Mouse (Mus musculus) cerebellum, adult 9-10 months (tissue): ENCODE measurements around the gene Tbx1.
"Not testable (repeated sequence)": the region's sequence is repeated elsewhere in the genome, so short reads cannot be mapped to it uniquely, and the experiment has no call there.

Source experiments
- DNase-seq: peaks from one replicate; pipeline ENCODE4 v3.0.0; 2022

Gene Tbx1

DNA sequence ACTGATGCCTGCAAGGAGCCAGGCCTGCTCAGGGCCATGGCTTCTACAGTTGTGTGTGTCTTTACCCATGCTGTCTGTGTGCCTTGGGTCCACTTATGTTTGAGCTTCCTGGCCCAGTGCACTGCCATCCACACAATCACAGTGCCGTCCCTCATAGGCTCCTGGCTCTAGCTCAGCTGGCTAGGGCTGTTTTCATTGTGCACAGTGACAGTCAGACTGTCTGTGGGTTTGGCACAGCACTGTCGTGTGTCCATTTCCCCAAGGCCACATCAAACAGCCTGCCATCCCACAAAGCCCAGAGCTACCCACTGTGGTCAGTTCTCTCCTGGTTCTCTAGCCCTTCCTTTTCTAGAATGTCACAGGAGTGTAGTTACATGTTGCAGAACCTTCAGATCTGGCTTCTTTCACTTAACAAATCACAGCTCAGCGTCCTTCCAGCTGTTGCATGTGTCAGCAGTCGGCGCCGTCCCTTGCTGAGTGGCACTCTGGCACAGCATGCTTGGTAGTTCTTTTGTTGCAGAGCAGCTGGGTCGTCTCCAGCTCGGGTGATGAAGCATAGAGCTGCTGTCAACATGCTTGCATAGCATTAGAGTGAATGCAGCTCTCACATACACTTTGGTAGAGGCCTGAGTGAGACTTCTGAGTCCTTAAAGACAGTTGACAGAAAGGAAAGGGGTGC, 47.2 kb downstream of the Tbx1 start:
- no peak for DNase-seq

DNA sequence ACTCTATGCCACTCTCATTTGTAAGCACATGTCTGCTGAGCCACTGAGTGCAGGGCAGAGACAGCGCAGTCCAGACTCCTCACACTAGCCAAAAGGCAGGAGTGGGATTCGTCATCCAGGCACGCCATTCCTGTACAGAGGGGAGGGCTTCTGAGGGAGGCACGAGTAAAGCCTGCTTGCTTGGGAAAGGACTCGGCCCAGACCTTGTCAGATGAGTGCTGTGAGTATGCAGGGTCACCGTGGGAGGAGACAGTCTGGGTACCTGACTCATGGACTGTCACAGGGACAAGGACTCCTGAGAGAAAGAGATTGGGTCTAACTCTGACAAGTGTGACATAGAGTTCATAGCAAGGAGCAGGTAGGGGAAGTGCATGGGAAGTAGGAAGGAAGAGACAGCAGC, 51.2 kb downstream of the Tbx1 start:
- DNase-seq, result no peak

DNA sequence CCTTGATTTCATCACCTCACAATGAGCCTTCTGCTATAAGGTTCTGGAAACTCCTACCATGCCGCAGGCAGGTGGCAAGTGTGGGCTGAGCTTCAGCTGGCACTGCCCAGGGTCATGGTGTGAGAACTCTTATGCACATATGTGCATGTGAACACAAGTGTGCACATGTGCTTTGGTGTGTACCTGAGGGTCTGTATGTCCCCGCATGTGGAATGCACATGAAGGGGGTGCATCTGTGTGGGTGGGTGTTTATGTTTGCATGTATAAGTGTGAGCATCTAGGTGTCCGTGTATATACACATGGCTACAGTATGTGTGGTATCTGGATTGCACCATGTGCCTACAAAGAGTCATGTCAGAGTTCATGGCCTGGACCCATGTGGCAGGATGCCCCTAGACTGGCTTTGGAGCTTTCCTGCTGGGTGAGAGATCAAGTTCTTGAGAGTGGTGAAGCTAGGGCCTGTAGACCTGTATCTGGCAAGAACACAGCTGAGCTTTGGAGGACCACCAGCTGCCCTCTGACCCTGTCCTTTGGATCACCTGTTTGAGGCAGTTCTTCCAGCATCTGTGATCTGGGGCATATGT, 53.0 kb downstream of the Tbx1 start:
- no peak for DNase-seq

DNA sequence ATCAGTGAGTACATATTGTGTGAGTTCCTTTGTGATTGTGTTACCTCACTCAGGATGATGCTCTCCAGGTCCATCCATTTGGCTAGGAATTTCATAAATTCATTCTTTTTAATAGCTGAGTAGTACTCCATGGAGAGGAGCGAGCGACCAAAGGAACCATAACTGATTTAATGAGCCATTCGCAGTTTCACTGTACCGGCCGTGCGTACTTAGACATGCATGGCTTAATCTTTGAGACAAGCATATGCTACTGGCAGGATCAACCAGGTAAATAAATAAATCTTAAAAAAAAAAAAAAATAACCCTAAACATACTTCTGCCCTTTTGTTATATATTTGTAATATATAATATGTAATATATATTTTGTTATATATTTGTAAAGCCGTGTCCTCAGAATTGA, 57.4 kb downstream of the Tbx1 start:
- DNase-seq, result not testable (repeated sequence)
